Mouse (Mus musculus): Measurements from ENCODE around the gene Kcnmb3.

- TF ChIP-seq GATA1 (IDR thresholded peaks at IDR 0.05; ENCODE audit: low read length) (no peak), TAL1 (IDR thresholded peaks at IDR 0.05; ENCODE audit: low read length) (no peak)
These were observed 64.3 kb downstream of the Kcnmb3 start for GRCm38 (mm10) chr3:32427695-32428094.

All from erythroblast, embryonic 14.5 days (primary cell).